Mouse (Mus musculus): ENCODE results near the gene Hoxd4. TPM values are rescaled to one million over a fixed set of nuclear protein-coding genes. Genes with fewer than 3 reads are reported as not detected.

Gene Hoxd4
- polyA plus RNA-seq, 1 experiment, result 91.6 TPM

GRCm38 (mm10) chr2:74774359-74774758, 62.6 kb downstream of the Hoxd4 start:
- no peak for DNase-seq (ENCODE audit: low read depth)

GRCm38 (mm10) chr2:74777536-74778275, 66.0 kb downstream of the Hoxd4 start:
- DNase-seq (ENCODE audit: low read depth), result no peak

Other genes with a start within 250 kb of the Hoxd4 start
- gene Lnpk, start 132.5 kb upstream of the Hoxd4 start, polyA plus RNA-seq (2012; rRNA removed), result 8.1 and 10.7 TPM in 2 replicates
- not detected in 2 replicates for gene Evx2, start 52.4 kb upstream of the Hoxd4 start, polyA plus RNA-seq (2012; rRNA removed)
- 0.34 and 0.46 TPM in 2 replicates for gene Hoxd13, start 43.6 kb upstream of the Hoxd4 start, polyA plus RNA-seq (2012; rRNA removed)
- gene Hoxd12, start 36.9 kb upstream of the Hoxd4 start, polyA plus RNA-seq (2012; rRNA removed), result 0.09 and 0.13 TPM in 2 replicates
- gene Hoxd11, start 32.4 kb upstream of the Hoxd4 start, polyA plus RNA-seq (2012; rRNA removed), result 0.44 and 0.76 TPM in 2 replicates
- 0.90 and 2.2 TPM in 2 replicates for gene Hoxd10, start 20.0 kb upstream of the Hoxd4 start, polyA plus RNA-seq (2012; rRNA removed)
- 17.1 and 28.9 TPM in 2 replicates for gene Hoxd9, start 14.2 kb upstream of the Hoxd4 start, polyA plus RNA-seq (2012; rRNA removed)
- 43.0 and 80.7 TPM in 2 replicates for gene Hoxd8, start 7.3 kb upstream of the Hoxd4 start, polyA plus RNA-seq (2012; rRNA removed)
- 23.7 and 30.0 TPM in 2 replicates for gene Hoxd3, start within 50 bp of the Hoxd4 start, polyA plus RNA-seq (2012; rRNA removed)
- 16.4 and 21.3 TPM in 2 replicates for gene Gm28230, start 14.8 kb downstream of the Hoxd4 start, polyA plus RNA-seq (2012; rRNA removed)
- 0.36 and 0.80 TPM in 2 replicates for gene Hoxd1, start 51.1 kb downstream of the Hoxd4 start, polyA plus RNA-seq (2012; rRNA removed)
- 50.5 and 64.2 TPM in 2 replicates for gene Mtx2, start 113.9 kb downstream of the Hoxd4 start, polyA plus RNA-seq (2012; rRNA removed)